Mouse (Mus musculus): Measurements from ENCODE around the gene Tor3a. TPM values are rescaled to one million over a fixed set of nuclear protein-coding genes. Genes with fewer than 3 reads are reported as not detected.

Gene Tor3a
- polyA plus RNA-seq, 1 experiment from 2014 or later: 12.4 TPM

GRCm38 (mm10) chr1:156644061-156644460 is 30.1 kb downstream of the Tor3a start:
- Histone ChIP-seq H3K27me3 (ENCODE audit: insufficient read depth, low read length) (no peaks in the 10 kb centered on the region), H3K27ac (ENCODE audit: low read depth) (no peak overlapping the region), H3K36me3 (replicated peaks; ENCODE audit: insufficient read depth, low read length) (peaks cover 22% of the 10 kb centered on the region), H3K4me3 (ENCODE audit: low read depth, low read length) (no peak overlapping the region), H3K9me3 (ENCODE audit: low read length) (no peaks in the 10 kb centered on the region), H3K9ac (replicated peaks) (no peak overlapping the region), H3K4me2 (ENCODE audit: low read depth, low read length) (no peak overlapping the region), H3K4me1 (ENCODE audit: insufficient read depth) (no peaks in the 10 kb centered on the region)
- DNase-seq (no peak), ATAC-seq (no peak)
- 87% methylated on average over 10 of the region's 10 CpGs for WGBS (ENCODE audit: insufficient replicate concordance)
- TF ChIP-seq EP300 (IDR thresholded peaks at IDR 0.05; ENCODE audit: low read depth) (no peak), CTCF (IDR thresholded peaks at IDR 0.05; ENCODE audit: low read depth) (no peak)

DNA sequence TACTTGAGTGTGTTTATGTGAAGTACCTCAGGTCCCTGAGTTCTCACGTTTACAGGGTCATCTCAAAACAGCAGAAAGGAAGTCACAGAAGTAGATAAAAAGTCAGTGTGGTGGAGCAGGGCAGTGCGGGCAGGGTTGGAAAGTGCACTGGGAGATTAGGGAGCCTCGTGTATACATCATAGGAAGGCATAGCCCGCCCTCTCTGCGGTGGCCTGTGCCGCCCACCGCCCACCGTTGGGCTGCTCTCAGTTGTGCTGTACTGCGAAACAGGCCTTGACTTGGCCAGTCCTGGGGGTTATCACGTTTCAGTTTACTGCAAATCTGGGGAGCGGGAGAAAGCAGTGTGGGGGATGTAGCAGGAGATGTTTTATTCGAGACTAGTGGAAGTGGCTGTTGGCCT is 31.3 kb downstream of the Tor3a start:
- no peaks in the 10 kb centered on the region for H3K27me3 ChIP-seq (ENCODE audit: insufficient read depth, low read length)
- H3K4me3 ChIP-seq (ENCODE audit: low read depth, low read length): no peak overlapping the region
- no peaks in the 10 kb centered on the region for H3K4me1 ChIP-seq (ENCODE audit: insufficient read depth)
- WGBS (ENCODE audit: insufficient replicate concordance): 50% methylated on average over 12 of the region's 12 CpGs
- peaks cover 25% of the 10 kb centered on the region for H3K36me3 ChIP-seq (replicated peaks; ENCODE audit: insufficient read depth, low read length)
- no peak overlapping the region for H3K9ac ChIP-seq (replicated peaks)
- no peak overlapping the region for H3K27ac ChIP-seq (ENCODE audit: low read depth)
- ATAC-seq (no peak), DNase-seq (no peak)
- no peak overlapping the region for H3K4me2 ChIP-seq (ENCODE audit: low read depth, low read length)
- TF ChIP-seq CTCF (IDR thresholded peaks at IDR 0.05; ENCODE audit: low read depth) (no peak), EP300 (IDR thresholded peaks at IDR 0.05; ENCODE audit: low read depth) (no peak)
- no peaks in the 10 kb centered on the region for H3K9me3 ChIP-seq (ENCODE audit: low read length)

DNA sequence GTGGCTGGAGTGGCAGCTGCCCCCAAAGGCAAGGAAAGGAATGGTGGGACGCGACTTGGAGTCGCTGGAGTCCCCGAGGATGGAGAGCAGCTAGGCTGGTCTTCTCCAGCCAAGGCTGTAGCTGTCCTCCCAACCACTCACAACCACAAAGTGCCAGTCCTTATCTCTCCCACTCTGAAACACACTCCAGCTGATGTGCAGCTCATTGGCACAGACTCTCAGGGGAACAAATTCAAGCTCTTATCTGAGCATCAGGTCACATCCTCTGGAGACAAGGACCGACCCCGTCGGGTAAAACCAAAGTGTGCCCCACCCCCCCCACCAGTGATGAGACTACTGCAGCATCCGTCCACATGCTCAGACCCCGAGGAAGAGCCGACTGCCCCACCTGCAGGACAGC is 32.3 kb downstream of the Tor3a start:
- ATAC-seq: peak; percentile 36; the same call in 1 of the 2 replicates
- Histone ChIP-seq H3K27ac (ENCODE audit: low read depth) (no peak overlapping the region), H3K9me3 (ENCODE audit: low read length) (no peaks in the 10 kb centered on the region), H3K4me1 (ENCODE audit: insufficient read depth) (no peaks in the 10 kb centered on the region), H3K4me3 (ENCODE audit: low read depth, low read length) (no peak overlapping the region), H3K27me3 (ENCODE audit: insufficient read depth, low read length) (no peaks in the 10 kb centered on the region), H3K9ac (replicated peaks) (no peak overlapping the region), H3K36me3 (replicated peaks; ENCODE audit: insufficient read depth, low read length) (peaks cover 29% of the 10 kb centered on the region), H3K4me2 (ENCODE audit: low read depth, low read length) (no peak overlapping the region)
- WGBS (ENCODE audit: insufficient replicate concordance): 63% methylated on average over 10 of the region's 10 CpGs
- DNase-seq: no peak
- TF ChIP-seq CTCF (IDR thresholded peaks at IDR 0.05; ENCODE audit: low read depth): no peak
- no peak for TF ChIP-seq EP300 (IDR thresholded peaks at IDR 0.05; ENCODE audit: low read depth)

DNA sequence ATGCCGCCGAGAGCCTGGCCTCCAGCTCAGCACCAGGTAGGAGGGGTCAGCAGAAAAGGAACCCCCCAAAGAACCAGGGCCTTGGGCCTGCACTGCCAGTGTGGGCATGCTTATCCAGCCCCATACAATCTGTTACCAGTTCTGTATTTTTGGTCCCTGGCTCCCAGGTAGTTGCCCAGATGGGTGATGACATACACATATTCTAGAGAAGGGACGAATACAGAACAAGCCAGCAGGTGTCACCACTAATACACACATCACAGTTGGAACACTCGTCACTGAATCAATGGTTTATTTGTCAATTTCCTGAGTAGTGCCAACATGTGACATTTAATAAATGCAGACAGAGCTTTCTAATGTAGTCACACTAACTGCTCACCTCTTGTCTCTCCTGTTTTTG is 33.6 kb downstream of the Tor3a start:
- H3K27me3 ChIP-seq (ENCODE audit: insufficient read depth, low read length): no peaks in the 10 kb centered on the region
- H3K4me2 ChIP-seq (ENCODE audit: low read depth, low read length): no peak overlapping the region
- no peak for DNase-seq
- TF ChIP-seq CTCF (IDR thresholded peaks at IDR 0.05; ENCODE audit: low read depth): peak; percentile 54
- no peak for TF ChIP-seq EP300 (IDR thresholded peaks at IDR 0.05; ENCODE audit: low read depth)
- no peak overlapping the region for H3K27ac ChIP-seq (ENCODE audit: low read depth)
- H3K9me3 ChIP-seq (ENCODE audit: low read length): no peaks in the 10 kb centered on the region
- no peak overlapping the region for H3K4me3 ChIP-seq (ENCODE audit: low read depth, low read length)
- no peak overlapping the region for H3K9ac ChIP-seq (replicated peaks)
- H3K4me1 ChIP-seq (ENCODE audit: insufficient read depth): no peaks in the 10 kb centered on the region
- H3K36me3 ChIP-seq (replicated peaks; ENCODE audit: insufficient read depth, low read length): peaks cover 33% of the 10 kb centered on the region
- 73% methylated on average over 4 of the region's 4 CpGs for WGBS (ENCODE audit: insufficient replicate concordance)
- no peak for ATAC-seq

DNA sequence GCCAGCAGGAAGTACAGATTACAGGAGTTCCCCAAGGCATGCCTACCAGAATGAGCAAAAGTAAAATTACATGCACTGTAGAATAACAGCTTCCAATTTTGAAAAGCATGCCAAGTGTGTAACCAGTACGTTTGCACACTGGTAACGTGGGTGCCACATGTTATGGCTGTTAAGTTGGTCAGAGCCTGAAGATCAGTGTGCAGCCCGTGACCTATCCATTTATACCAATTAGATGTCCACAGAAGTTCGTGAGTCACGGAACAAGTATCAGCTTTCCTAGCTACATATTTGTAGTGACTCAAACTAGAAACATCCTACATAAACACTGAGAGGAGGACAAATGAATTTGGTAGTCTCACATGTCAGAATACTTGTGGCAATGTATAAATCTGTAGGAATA is 34.7 kb downstream of the Tor3a start:
- no peak overlapping the region for H3K4me3 ChIP-seq (ENCODE audit: low read depth, low read length)
- H3K9me3 ChIP-seq (ENCODE audit: low read length): no peaks in the 10 kb centered on the region
- no peak for TF ChIP-seq EP300 (IDR thresholded peaks at IDR 0.05; ENCODE audit: low read depth)
- no peak for TF ChIP-seq CTCF (IDR thresholded peaks at IDR 0.05; ENCODE audit: low read depth)
- H3K4me1 ChIP-seq (ENCODE audit: insufficient read depth): no peaks in the 10 kb centered on the region
- no peaks in the 10 kb centered on the region for H3K27me3 ChIP-seq (ENCODE audit: insufficient read depth, low read length)
- H3K36me3 ChIP-seq (replicated peaks; ENCODE audit: insufficient read depth, low read length): peaks cover 36% of the 10 kb centered on the region
- no peak overlapping the region for H3K4me2 ChIP-seq (ENCODE audit: low read depth, low read length)
- H3K27ac ChIP-seq (ENCODE audit: low read depth): no peak overlapping the region
- DNase-seq: no peak
- ATAC-seq: no peak
- no peak overlapping the region for H3K9ac ChIP-seq (replicated peaks)
- 86% methylated on average over 5 of the region's 5 CpGs for WGBS (ENCODE audit: insufficient replicate concordance)

DNA sequence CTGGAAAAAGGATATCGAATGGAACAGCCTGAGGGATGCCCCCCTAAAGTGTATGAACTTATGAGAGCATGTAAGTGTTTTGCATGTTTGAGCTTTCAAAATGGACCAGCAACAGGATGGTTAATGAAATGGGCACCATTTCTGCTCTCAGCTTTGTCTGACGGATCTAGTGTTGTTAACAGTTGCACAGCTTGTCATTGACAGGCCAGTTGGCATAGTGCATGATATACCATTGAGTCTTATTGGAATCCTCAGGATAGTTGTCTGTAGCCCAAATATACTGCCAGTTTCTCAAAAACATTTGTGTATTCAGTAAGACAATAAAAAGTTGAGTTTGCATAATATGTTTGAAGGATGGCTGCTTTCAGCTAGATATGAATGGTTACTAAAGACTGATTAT is 39.0 kb downstream of the Tor3a start:
- no peak for TF ChIP-seq CTCF (IDR thresholded peaks at IDR 0.05; ENCODE audit: low read depth)
- TF ChIP-seq EP300 (IDR thresholded peaks at IDR 0.05; ENCODE audit: low read depth): no peak
- no peak overlapping the region for H3K4me2 ChIP-seq (ENCODE audit: low read depth, low read length)
- H3K9ac ChIP-seq (replicated peaks): no peak overlapping the region
- no peak overlapping the region for H3K4me3 ChIP-seq (ENCODE audit: low read depth, low read length)
- H3K4me1 ChIP-seq (ENCODE audit: insufficient read depth): no peaks in the 10 kb centered on the region
- DNase-seq: no peak
- WGBS (ENCODE audit: insufficient replicate concordance): 77% methylated on average over 2 of the region's 2 CpGs
- no peak for ATAC-seq
- H3K27me3 ChIP-seq (ENCODE audit: insufficient read depth, low read length): no peaks in the 10 kb centered on the region
- peaks cover 42% of the 10 kb centered on the region for H3K36me3 ChIP-seq (replicated peaks; ENCODE audit: insufficient read depth, low read length)
- no peaks in the 10 kb centered on the region for H3K9me3 ChIP-seq (ENCODE audit: low read length)
- no peak overlapping the region for H3K27ac ChIP-seq (ENCODE audit: low read depth)

DNA sequence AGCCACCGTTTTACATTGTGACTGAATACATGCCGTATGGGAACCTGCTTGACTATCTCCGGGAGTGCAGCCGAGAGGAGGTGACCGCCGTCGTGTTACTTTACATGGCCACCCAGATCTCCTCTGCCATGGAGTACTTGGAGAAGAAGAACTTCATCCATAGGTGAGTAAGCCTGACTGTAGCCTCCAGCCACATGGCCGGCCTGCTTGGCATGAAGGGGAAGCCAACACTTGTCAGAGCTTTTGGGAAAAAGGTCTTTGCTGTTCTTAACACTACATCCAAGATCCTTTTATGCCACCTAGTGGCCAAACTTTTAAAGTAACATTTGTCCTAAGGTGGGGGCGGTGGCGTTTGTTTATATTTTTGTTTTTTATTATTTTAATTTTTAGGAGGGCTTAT is 41.1 kb downstream of the Tor3a start:
- Histone ChIP-seq H3K4me3 (ENCODE audit: low read depth, low read length) (no peak overlapping the region), H3K27ac (ENCODE audit: low read depth) (no peak overlapping the region), H3K9ac (replicated peaks) (no peak overlapping the region), H3K4me1 (ENCODE audit: insufficient read depth) (no peaks in the 10 kb centered on the region), H3K36me3 (replicated peaks; ENCODE audit: insufficient read depth, low read length) (peaks cover 45% of the 10 kb centered on the region), H3K27me3 (ENCODE audit: insufficient read depth, low read length) (no peaks in the 10 kb centered on the region), H3K4me2 (ENCODE audit: low read depth, low read length) (no peak overlapping the region), H3K9me3 (ENCODE audit: low read length) (no peaks in the 10 kb centered on the region)
- WGBS (ENCODE audit: insufficient replicate concordance): 74% methylated on average over 10 of the region's 10 CpGs
- TF ChIP-seq EP300 (IDR thresholded peaks at IDR 0.05; ENCODE audit: low read depth) (no peak), CTCF (IDR thresholded peaks at IDR 0.05; ENCODE audit: low read depth) (peak; percentile 66)
- no peak; the same call in 1 of the 2 replicates for ATAC-seq
- DNase-seq: no peak
